Mouse (Mus musculus): ENCODE data around the gene Pigl.
"Not testable (repeated sequence)": the region's sequence is repeated elsewhere in the genome, so short reads cannot be mapped to it uniquely, and the experiment has no call there.

Gene Pigl

DNA sequence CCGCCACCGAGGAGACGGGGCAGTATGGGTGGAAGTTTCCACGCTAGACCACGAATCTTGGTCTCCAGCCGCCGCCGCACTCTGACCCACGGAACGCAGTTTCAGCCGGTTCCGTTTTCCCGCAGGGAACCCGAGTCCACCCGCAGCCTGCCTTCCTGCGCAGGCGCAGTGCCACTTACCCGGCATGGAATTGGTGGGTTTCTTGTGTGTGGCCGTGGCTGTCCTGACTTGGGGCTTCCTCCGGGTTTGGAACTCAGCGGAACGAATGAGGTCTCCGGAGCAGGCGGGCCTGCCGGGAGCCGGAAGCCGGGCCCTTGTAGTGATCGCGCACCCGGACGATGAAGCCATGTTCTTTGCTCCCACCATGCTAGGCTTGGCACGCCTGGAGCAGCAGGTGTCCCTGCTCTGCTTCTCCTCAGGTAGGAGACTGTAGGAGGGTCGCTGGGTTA, at the start of gene Pigl, which contains the start of gene Ncor1:
Gene Pigl, plus strand, starts transcription at position 185 of the 449 bp plus-strand sequence.
Gene Ncor1, minus strand, starts transcription at position 266 of the 449 bp plus-strand sequence.
- peak; percentile 89 for DNase-seq

DNA sequence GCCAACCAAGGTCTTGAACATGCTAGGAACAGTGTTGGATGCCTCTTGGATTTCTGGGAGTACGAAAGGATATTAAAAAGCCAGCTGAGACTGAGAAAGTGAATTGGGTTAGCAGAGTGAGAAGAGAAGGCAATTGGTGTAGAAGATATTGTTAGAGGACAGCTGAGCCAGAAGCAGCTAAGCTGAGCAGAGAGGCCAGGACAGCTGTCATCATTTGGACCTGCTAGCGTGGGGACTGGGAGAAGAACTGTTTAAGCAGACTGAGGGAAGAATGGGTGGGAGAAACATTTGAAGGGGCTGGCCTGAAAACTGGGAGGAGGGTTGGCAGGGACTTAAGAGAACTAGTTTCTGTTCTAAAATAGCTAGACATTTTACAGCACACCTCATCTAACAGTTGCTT, 49.4 kb upstream of the Pigl start:
- peak; percentile 30 for DNase-seq

DNA sequence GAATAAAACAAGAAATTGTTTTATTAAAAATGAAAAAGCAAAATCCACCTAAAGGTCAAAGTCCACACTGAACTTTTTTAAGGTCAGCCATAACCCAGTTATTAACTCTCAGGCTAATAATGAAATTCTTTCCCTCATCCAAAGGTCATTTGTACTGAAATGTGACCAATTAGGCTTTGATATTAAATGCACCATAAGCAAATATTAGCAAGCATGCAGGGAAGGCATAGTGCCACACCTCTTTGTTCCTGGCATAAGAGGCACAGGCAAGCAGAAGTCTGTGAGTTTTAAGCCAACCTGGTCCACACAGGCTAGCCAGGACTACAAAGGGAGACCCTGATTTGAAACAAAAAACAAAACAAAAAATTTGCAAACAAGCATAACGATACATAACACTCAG, 48.6 kb upstream of the Pigl start:
- DNase-seq: no peak

DNA sequence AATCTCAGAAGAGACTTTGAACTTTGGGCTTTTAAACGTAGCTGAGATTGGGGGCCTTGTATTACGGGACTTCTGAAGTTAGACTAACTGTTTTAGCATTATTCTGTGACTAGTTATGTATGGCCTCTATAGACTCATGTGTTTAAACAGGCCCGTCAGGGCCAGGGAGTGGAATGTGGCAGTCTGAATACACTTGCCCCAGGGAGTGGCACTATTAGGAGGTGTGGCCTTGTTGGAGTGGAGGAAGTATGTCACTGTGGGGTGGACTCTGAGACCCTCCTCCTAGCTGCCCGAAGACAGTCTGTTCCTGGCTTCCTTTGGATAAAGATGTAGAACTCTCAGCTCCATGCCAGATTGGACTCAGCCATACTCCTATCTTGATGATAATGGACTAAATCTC, 43.2 kb upstream of the Pigl start:
- DNase-seq: no peak

DNA sequence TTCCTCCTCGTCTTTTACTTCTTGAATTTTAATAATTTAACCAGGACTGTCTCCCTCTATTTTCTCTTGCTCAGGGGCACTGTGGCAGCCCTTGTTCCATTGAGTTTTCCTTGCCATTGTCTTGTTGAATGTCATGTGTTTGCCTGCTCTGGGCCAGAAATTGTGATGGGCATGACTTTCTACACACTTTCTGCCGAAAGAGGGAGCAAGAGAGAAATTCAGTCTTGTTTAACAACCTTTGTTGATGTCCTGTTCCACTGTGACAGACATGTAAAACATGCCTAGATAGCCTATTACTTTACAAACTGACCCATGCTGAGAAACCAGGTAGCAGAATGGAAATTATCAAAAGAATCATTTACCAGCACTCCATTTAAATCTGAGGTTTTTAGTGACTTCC, 33.7 kb upstream of the Pigl start:
- DNase-seq: no peak

DNA sequence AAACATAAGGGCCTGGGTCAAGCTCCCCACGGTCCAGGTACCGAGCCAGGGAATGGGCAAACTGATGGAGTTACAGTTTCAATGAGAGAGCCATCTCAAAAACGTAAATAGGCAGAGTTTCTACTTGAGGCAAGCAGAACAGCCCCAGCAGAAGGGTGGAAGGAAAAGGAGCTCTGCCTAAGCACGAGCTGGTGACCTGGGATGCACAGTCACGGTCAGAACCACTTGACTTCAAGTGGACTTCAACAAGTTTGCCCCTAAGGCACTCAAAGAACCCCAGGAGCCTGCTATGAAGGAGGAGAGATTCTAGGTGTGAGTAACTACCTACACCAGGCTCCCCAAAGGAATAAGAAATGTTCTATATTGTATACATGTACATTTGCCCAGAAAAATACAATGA, 32.0 kb upstream of the Pigl start:
- DNase-seq: no peak

DNA sequence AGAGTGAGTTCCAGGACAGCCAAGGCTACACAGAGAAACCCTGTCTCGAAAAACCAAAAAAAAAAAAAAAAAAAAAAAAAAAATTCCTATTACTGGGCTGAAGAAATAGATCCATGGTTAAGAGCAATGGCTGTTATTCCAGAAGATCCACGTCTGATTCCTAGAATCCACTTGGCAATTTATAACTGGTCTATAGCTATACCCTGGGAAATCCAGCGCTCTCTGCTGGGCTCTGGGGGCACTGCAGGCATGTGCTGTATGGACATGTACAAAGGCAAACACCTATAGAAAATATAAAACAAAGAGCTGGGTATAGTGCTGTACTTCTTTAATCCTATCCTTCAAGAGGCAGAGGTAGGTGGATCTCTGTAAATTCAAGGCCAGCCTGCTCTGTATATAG, 31.2 kb upstream of the Pigl start:
- no peak for DNase-seq

DNA sequence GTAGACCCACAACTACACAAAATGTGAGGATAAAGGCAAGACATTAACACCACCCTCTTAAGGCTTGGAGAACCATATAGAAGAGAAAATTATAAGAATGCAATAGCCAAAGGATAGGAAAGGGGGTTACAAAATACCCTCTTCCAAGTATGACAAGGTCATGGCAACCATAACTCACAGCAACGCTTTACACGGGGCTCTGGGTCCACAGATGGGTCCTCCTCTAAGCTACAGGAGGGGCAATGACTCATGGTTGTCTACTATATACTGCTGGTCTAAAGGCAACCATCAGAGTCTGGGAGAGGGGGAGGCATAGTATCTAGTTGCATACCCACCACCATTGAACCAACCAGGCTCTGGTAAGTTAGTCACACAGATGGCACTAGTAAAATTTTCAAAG, 26.0 kb upstream of the Pigl start:
- no peak for DNase-seq

DNA sequence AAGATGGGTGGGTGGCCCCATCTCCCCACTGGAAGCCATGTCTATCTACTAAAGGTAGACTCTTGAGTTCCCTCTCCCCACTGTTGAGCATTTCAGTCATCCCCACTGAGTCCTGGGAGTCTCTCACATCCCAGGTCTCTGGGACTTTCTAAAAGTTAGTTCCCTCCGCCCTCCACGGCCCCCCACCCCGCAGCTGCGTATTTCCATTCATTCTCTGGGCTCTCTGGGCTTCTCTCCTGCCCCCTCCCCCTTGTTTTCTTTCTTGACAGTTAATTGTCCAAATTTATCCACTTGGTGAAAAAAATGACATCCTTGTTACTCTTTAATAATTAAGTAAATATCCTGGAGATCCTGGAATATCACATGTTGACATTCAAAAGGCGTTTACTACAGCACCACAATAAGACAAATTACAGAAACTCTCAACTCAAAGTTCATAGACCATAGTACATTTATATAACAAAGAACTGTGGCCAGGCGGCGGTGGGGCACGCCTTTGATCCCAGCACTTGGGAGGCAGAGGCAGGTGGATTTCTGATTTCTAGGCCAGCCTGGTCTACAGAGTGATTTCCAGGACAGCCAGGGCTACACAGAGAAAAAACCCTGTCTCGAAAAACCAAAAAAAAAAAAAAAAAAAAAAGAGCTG, 17.5 kb upstream of the Pigl start:
- no peak for DNase-seq

DNA sequence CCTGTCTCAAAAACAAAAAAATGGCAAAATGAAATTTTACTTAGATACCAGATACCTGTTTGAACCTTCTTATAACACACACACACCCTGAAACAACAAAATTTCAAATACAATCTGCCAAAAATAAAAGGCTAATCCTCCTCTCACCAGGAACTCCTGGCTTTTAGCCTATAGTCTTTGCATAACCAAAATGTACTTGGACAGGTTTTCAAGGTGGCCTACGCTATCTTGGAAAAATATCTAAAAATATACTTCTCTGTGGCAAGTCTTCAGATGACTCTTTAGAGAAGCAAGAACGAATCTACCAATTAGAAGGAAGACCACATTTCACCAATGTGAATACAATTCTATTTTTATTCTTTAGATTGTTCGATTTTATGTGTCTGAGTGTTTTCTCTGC, 12.5 kb upstream of the Pigl start:
- DNase-seq: no peak

DNA sequence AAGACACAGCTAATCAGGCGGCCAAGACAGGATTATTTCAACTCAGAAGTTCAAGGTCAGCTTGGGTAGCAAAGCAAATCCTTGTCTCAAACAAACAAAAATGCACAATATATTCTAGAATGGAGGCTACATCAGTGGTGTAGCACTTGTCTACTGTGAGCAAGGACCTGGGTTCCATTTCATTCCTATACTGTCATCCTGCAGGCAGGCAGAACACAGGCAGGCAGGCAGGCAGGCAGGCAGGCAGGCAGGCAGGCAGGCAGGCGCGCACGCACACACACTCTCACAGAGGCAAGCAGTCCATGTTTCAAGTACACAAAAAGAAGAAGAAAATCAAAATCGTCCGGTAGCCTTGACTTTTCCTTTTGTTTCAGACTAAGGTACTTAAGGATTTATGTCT, 9.3 kb upstream of the Pigl start:
- DNase-seq: no peak

DNA sequence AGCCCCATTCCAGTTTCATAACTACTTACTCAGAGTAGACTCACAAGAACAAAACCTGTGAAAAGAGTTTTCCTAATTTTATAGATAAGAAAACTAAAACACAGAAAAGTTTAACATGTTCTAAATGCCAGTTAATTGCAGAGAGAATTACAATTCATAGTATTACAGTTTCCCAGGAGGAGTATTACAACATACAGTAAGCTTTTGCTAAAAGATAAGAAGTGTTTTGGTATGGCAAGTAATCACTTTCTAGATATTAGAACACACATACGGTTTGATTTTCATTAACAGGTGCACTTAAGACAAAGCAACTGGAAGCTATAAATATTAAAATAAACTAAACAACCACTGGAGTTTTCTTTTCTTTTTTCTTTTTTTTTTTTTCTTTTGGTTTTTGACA, 3.1 kb upstream of the Pigl start:
- no peak for DNase-seq

DNA sequence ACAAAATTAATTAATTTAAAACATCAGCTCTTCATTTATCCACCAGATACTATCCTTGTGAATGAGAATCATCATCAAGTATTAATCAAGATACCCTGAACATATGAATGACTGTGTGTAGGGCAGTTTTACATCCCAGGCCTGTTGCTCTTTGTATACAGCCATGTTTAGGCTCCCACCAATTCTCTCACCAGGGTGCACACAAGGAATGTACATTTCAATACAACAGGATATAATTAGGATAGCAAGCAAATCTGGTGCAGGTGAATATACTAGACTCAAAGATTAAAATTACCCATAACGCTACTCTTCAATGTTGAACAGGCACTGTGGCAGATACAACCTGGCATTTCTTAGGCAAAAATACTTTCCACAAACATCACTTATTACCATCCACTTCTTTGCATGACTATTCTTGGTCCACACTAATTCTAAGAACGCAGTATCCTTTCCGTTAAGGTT, 2.2 kb upstream of the Pigl start:
- no peak for DNase-seq

DNA sequence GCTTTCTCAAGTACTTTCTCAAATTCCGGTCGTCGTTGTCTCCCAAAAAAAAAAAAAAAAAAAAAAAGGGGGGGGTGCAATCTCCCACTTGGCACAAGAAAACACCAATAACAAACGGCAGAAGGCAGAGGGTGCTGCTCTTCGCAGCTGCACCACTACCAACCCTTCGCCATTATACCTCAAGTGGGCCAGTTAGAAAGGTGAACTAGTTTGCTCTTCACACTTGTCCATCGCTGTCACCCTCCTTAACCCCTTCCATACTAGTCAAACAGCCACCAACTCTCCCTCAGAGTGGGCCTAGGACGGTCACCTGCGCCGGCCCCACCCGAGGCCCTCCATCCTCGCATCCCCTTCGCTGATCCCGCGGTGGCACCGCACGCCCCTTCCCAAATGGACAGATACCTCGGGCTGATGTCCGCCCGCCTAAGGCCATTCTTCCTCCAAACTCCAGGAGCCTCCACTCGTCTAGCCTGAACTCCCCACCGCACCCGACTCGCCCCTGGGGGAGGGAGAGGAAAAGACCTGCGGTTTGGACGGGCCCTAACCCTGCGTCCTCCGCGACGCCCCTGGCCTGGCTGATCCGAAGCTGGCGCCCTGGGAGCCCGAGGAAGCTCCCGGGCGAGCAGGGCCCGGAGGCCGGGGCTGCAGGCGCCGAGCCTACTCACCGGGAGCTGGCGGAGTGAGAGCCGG, 1.6 kb upstream of the Pigl start:
- DNase-seq: peak; percentile 14

DNA sequence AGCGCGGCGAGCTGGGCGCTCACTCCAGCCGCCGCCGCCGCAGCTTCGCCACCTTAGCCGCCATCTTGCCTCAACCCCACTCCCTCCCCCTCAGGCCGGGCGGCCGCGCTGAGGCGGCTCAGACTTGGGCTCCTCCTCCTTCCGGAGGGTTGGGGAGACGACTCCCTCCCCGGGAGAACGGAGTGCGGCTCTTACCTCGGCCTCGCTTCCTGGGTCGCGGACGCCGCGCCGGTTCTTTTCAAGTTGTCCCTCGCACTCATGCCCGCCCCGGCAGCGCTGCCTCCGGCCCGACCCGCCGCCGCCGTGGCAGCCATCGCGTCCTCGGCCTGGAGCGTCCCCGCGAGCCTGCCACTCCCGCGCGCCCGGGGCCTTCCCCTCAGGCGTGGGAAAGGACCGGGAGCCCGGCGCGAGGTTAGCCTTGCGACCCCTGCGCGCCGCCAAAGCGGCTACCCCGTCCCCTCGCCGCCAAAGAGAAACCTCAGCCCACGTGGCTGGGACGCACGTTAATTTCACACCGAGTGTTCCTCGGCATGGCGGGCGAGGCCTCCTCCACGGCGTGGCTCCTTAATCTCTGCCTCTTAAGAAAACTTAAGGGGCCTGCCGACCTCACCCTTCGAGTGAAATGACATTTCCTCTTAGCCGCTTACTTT, 894 bp upstream of the Pigl start:
- DNase-seq: peak; percentile 86

DNA sequence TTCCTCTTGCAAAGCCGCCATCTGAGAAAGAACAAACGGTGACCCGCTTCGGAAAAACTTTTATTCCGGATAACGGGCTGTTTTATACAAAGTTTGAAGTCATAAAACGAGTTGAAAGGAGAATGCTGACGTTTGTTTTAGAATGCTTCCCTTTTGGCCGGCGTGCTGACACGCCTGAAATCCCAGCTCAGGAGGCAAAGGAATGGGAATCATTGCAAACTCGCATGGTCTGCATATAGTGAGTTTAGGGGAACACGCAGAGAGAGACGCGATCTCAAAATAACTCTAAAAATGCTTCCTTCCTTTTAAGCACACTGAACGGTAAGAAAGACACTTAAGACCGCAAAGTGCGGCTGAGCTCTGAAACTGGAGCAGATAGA, 379 bp upstream of the Pigl start:
- DNase-seq: no peak

DNA sequence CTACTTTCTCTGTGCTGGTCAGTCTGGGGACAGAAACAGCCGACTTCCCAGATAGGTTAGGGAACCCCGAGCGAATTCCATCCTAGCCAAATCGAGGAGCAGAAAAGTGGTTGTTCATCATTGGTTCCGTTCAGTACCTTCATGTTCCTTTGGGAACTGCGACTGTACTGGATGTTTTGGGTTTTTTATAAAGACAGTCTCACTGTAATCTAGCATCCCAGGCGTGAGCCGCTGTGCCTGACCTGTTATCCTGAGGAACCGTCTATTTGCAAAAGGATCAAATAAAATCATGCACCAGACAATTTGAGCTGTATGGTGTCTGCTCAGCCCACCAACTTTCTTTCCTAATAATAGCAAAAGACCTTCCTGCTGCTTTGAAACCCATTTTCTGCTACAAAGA, 520 bp downstream of the Pigl start:
- no peak for DNase-seq

DNA sequence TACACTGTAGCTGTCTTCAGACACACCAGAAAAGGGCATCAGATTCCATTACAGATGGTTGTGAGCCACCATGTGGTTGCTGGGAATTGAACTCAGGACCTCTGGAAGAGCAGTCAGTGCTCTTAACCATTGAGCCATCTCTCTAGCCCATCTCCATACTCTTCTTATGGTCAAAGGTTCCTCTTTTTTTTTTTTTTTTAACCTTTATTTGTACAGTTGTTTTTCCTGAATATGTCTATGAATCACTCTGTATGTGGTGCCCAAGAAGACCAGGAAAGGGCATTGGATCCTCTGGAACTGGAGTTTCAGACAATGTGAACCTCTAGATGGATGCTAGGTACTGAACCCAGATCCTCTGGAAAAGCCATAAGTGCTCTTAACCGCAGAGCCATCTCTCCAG, 4.3 kb downstream of the Pigl start:
- DNase-seq: not testable (repeated sequence)

DNA sequence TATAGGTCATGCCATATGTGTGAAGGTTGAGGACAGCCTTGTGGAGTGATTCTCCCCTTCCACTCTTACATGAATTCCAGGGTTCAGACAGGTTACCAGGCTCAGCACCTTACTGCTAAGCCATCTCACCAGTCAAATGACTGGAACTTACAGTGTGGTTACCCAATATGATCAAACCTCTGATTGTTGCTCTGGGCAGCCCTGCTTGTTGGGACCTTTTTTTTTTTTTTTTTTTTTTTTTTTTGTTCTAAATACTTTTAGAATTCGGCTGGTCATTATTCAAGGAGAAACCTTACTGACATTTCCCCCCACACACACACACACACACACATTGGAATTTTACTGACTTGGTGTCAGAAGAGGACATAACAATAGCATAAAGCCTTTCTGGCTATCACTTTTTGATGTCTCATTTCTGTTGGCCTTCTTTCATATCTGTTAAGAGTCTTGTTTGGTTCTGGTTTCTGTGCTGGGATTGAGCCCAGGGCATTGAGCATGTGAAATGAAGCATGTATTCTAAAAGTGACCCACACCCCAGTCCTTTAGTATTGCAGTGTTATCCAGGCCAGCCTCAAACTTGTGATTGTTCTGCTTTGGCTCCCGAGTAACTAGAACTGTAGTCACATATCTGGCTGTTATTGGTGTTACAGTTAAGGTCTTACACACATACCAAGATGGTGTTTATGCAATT, 5.1 kb downstream of the Pigl start:
- DNase-seq: no peak

DNA sequence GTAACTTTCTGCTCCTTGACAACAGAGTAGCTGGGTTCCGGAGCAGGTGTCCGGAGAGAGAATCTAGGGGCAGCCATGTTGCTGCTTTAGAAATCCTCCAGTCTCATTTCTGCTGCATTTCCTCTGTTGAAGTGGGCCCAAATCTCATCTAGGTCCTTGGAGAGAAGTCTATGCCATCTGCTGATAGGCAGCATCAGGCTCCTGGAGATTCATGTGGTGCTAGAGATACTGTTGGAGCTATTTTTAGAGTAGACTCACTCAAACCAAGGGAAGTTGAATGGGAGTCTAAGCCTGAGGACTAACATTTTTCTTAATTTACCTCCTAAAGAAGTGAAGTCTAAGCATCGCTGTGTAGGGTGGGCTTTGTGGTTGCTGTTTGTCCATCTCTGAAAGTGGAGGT, 6.4 kb downstream of the Pigl start:
- no peak for DNase-seq

DNA sequence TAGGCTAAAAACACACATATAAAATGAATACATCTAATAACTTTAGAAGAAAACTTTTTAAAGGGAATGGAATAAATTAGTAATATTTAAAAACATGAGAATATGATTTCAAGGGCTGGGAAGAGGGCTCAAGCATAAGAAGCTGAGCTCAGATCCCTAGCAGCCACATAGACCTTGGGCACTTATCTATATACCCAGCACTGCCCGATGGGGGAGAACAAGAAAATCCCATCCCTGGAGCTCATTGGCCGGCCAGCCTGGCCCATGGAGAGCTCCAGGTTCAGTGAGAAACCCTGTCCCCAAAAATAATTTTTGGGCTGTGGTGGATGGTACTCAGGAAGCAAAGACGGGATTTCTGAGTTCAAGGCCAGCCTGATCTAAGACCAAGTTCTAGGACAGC, 7.6 kb downstream of the Pigl start:
- no peak for DNase-seq

DNA sequence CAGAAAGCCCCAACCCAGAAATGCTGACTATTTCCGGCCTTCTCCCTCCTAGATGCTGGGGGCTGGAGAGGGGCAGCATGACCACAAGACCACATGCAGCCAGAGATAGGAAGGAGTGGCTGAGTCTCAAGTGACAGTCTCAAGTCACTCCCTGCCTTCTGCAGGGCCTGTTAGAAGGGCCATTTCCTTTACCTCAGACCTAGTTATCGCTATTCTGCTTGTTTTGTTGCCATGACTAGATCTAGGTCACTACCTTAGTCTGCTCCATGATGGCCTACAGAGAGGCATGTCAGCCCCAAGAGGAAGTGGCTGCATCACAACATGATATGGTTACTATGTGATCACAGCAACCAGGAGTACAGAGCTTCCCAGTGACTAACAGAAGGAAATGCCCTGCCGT, 8.3 kb downstream of the Pigl start:
- DNase-seq: no peak

DNA sequence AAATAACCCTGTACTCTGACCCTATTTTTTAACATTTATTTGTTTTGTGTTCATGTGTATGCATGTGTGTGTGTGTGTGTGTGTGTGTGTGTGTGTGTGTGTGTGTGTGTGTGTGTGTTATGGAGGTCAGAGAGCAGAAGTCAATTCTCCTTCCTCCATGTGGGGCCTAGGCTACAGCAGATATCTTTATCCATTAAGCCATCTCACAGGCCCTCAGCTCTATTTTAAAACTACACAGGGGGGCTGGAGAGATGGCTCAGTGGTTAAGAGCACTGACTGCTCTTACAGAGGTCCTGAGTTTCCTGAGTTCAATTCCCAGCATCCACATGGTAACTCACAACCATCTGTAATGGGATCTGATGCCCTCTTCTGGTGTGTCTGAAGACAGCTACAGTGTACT, 9.0 kb downstream of the Pigl start:
- not testable (repeated sequence) for DNase-seq

DNA sequence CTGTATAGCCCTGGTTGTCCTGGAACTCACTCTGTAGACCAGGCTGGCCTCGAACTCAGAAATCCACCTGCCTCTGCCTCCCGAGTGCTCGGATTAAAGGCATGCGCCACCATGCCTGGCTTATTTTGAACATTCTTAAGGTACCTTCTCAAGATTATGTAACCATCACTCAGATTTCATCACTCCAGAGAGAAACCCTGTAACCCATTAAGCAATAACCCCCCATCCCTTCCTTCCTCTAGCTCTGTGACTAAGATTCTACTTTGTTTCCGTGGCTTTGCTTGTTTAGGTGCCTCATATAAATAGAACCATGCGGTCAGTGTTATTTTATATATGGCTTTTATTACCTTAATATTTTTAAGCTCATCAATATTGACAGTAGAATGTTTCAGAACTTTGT, 12.2 kb downstream of the Pigl start:
- no peak for DNase-seq

All from layer of hippocampus, adult 9-11 months (tissue).